Mouse (Mus musculus) neural tube, embryonic 10.5 days (tissue): ENCODE data around the gene Ndufb4.
"Not testable (repeated sequence)": the region's sequence is repeated elsewhere in the genome, so short reads cannot be mapped to it uniquely, and the experiment has no call there.

ENCODE experiments used
- DNase-seq: peaks from one replicate; pipeline ENCODE4 v3.0.0-alpha.2; 2017; ENCODE audit warnings: low spot score; ENCODE audit errors: extremely low spot score

The Ndufb4 gene

DNA sequence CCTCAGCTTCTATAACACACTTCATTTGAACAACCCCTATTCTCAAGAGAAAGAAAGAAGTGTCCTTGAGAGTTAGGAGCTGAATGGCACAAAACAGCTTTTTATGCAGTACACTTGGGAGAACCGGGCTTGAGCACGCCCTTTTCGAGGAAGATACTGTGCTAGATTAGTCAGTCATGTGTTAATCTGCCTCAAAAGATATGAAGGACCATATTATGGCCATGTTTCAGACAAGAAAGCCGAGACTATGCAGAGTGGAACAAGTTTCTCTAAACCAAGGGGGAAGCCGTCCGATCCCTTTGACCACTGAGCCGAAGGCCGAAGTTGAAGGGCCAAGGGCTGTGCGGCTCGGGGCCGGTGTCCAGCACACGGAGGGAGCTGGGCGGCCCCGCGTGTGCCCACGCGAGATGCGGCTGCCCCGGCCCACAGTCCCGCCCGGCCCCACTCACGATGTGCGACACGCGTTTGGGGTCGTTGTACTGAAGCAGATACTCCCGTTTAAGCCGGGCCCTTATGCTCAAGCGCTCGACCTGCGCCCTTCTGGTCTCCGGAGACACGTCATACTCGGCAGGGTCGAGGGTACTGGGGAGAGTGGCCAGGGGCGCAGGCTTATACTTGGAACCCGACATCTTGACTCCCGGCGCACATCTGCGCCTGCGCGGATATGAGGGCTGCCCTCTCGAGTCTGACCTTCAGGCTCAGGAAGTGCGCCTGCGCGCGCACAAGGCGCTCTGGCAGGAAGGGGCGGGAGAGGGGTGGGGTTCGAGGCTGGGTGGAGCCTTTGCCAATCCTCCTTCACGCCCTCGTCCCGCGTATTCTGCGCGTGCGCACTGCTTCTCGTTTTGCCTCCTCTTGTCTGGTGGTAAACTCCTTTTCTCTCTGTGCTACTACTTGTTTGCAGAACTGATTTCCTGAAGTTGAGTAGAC lies at the start of gene Ndufb4:
Gene Ndufb4 (minus strand): TSS at position 723 of the 927 bp plus-strand sequence.
- peak; percentile 99 for DNase-seq

DNA sequence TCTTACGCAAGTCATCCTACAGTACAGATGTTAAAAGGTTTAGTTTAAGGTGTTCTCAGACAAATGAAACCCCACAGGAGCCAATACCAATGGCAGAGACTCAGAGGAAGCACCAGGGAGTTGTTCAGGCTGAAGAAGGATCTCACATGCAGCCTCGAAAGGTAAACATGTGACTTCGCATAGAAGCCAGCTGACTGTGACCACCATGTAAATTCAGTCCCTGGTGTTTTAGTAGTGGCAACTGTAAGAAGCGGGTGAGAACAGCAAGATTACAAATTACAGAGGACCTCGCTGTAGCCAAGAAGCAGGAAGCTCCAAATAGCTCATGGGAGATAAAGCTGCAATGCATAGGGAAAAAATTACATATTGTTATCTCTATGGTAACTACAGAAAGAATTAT lies 49.6 kb upstream of the Ndufb4 start:
- no peak for DNase-seq

DNA sequence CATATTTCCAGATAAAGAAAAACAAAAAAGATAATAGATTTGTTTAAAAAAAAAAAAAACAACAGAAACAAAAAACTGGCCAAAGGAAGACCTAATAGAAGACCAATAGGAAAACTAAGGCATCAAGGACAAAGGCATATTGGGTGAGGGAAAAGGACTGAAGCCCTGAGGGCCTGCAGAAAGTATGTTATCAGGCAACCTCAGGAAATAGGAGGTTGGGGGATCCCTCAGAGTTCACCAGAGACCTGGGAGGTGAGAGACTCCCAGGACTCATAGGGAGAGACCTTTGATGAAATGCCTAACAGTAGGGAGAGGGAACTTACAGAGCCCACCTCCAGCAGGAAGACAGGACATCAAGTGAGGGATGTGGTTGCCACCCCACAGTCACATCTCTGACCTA lies 45.8 kb upstream of the Ndufb4 start:
- DNase-seq: not testable (repeated sequence)

DNA sequence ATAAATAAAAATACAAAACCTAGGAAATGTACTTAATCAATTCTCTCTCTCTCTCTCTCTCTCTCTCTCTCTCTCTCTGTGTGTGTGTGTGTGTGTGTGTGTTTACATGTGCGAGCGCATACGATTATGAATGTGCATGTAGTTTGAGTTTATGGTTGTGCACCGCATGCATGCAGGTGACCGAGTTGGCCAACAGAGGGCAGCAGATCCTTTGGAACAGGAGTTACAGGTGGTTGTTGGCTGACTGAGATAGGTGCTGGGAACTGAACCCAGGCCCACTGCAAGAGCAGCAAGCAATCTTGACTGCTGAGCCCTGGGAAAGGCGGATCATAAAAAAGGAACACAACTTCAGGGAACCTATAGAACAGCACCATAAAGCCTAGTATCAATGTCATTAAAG lies 44.5 kb upstream of the Ndufb4 start:
- no peak for DNase-seq

DNA sequence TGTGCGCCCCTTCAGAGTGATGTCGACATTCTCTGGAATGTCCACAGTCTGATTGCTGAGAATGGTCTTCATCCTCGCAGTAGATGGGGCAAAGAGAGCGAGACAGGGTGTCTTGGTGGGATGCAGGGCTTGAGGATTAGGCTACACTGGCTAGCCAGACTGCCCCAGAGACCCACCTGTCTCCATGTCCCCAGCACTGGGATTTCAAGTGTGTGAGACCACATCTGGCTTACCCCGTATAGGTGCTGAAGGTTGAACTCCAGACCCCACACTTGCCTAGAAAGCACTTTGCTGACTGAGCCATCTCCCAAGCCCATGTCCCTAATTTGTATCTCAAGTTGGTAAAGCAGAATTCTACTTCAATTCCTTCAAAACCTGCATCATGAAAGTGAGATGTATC lies 43.0 kb upstream of the Ndufb4 start:
- DNase-seq: no peak

DNA sequence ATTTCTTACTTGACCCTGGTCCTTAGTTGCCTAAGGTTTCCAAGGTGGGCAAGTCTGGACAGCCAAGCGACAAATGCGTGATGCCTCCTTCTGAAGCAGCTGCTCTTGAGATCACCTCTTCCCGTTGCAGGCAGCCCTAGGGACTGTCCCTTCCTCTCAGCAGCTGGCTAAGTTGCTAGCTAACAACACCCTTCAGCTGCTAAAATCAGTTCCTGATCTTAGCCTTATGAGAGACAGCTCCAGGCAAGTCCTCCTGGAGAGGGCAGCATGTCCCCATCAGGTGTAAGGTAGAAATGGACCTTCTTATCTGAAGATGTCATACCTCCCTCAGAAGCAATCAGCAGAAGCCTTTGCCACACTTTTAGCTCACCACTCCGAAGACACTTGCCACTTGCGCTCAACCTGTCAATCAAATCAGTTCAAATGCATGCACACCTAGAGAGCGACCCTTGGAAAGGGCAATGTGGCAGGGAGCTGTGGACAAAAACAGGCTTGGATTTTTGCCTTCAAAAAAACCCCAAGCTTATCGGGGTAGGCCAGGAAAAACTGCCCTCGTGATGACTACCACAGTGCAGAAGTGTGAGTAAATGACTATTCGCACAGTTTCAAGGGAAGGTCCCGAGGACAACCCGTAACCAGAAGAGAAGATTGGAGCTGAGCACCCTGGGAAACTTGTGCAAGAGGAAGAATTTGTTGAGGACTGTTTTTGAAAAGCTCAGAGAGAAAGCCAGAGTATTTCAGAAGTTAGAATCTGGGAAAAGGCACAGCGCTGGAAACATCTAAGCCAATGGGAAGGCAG lies 36.9 kb upstream of the Ndufb4 start:
- DNase-seq: no peak

DNA sequence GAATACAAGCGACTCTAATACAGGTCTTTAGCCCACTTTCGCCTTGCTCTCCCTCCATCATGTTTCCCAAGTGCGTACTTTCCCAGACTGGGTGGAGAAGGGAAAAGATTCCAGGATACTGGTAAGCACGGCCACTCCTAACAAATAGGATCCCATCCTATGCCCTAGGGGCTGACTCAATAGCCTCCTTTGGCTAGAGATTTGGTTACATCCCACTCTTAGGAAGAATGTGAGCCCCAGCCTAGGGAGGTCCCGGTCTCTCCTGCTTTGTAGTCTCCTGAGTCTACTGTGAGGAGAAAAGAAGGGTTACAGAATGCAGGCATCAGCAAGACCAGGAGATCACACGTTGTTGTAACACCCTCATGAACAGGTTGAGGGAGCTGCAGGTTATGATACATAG lies 36.2 kb upstream of the Ndufb4 start:
- no peak for DNase-seq

DNA sequence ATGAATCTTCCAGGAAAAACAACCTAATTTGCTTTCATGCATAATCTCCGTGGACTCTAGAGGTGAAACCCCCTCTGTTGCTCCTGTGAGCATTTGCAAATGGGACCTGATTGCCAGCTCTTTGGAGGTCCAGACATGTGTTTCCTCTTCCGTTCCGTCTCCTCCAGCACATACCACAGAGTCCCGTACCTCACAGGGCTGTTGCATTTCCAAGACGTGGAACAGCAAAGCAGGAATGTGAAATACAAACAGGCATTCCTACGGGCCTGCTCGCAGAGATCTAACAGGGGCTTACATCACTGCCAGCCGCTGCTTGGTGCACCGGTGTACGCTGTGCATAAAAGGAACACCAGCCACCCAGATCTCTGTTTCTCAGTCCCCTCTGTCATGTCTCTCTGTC lies 35.7 kb upstream of the Ndufb4 start:
- no peak for DNase-seq

DNA sequence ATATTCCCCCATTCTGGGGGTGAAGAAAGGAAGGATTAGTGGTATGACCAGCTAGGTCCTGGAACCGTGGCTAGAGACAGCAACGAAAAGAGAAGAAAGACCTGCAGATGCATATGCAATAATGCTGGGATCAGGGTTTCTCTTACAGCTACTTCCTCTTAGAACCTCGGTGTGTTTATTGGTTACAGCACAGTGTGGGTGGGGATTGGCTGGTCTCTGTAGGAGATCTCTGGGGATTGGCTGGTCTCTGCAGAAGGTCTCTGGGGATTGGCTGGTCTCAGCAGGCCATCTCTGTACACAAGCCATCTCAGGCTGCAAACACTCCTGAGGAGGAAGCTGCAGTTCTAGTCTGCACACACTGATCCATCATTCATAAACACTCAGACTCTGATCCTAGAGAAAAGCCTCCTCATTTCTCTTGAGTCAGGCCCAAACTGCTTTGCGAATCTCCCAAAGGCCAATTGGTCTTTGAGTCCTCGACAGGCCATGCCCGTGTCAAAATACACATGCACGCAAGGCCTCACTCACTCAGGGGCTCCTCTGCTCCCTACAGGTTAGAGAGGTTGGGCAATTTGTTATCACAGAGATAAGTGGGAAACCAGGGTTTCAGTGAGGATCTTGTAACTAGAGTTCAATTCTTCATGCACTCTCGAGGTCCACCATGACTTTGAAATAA lies 35.1 kb upstream of the Ndufb4 start:
- DNase-seq: no peak

DNA sequence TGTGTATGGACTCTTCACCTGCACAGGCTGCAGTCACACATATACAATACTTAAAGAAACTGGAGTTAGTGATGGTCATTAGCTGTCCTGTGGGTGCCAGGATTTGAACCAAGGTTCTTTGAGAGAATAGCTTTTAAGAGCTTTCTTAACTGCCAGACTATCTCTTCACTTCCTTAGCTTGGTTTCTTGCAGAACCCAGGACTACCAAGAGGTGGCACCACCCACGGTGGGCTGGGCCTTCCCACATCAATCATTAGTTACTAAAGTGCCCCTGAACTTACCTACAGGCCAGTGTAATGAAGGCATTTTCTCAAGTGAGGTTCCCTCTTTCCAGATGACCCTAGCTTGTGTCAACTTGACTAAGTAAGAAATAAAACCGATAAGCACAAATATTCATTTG lies 33.9 kb upstream of the Ndufb4 start:
- DNase-seq: no peak

DNA sequence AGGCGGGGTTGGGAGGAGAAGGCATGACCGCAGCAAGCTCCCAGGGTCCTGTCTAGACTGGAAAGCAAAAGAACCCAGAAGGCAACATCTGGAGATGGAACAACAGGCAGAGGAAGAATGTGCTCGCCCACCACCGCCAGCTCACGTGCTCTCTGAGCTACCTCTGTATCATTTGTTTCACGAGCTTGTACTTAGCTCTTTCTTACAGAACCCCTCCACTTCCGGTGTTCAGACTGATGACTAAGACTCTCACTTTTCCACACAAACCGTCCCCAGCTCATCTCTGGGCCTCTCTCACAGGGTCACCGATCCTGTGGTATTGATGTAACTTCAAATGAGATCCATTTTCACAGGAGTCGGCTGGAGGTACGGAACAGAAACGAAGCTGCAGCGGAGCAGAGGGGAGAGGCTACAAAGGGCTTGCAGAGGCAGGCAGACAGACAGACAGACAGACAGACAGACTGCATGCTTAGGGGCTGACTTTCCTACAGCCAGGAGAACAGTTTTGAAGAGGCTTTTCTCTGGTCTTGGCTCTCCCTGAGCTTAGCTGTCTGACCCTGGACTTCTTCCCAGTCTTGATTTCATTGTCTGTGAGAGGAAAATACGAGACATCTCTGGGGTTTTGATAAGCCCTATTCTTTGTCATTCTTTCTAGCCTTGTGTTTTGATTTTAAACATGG lies 33.2 kb upstream of the Ndufb4 start:
- DNase-seq: no peak

DNA sequence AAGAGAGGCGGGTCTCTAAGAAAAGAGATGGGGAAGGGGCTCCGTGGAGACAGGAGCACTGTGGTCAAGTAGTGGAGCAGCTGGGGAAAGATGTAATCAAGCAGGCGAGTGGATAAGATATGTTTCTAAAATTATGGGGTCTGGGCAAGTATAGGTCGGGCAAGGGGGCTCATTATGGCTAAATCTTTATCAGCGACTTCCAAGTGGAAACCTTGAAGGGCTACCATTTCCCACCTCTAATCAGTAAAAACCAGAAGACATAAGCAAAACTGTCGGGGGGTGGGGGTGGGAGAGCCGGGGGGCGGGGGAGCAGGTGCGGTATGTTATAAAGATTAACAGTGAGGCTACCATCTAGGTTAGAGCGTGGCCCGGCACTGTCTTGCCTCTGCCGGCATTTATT lies 32.6 kb upstream of the Ndufb4 start:
- DNase-seq: no peak

DNA sequence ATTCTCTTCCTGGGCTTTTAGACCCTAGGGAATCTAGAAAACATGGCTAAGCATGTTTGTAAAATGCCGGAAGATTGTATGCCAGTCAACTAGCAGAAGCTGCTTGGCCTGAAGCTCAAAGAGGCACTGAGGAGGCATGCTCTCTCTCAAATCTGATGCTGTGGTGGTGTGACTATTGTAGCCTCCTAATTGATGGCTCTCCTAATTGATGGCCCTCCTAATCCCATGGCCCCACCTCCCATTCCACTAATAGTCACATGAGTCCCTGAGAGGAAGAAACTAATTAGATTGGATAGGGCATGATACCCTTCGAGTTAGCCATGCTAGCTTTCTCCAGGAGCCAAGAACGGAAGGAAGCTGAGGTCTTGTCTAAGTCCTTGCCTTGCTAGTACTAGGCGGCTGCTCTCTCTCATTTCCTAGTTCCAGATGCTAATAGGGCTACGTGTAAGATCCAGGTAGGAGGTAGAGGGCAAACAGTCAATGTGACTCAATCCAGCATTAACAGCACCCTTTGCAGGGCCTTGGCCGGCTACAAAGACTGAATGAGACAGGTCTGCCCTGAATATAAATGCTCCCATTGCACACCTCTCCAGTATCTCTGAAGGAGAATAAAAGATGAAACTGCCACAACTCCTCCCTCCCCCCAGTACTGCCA lies 31.8 kb upstream of the Ndufb4 start:
- DNase-seq: no peak

DNA sequence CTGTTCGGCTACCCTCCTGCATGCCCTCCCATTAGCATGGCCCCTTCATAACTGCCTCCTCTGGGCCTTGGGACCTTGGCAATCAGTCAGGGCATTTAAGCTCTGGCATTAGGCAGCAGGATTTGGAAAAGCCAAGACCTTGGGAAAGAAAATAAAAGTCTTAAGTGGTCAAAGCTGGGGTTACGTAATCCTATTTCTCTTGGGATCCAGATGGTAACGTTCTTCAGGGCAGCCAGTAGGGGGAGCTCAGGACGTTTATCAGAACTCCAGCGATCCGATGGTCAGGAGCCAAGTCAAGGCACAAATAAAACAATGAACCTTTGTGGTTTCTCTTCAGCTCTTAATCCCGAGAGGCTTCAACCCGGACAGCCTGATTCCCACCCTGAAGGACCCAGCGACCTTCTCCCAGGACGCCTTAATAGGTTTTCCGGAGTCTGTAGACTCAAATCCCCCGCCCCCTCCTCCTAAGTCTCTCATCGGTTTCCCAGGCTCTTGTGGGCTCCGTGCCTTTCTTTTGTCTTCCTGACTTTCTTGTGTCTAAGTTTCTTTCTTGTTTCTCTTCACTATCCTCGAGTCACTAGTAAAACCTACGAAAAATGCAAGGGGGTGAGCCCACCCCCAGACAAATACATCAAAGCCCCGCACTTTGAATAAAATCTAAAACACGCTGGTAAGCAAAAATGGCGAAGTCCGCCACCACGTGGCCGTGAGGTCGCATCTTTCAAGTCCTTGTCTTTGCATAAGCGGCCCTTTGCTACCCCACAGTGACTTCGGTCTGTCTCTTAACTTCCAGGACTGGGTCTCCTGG lies 30.6 kb upstream of the Ndufb4 start:
- peak; percentile 82 for DNase-seq

DNA sequence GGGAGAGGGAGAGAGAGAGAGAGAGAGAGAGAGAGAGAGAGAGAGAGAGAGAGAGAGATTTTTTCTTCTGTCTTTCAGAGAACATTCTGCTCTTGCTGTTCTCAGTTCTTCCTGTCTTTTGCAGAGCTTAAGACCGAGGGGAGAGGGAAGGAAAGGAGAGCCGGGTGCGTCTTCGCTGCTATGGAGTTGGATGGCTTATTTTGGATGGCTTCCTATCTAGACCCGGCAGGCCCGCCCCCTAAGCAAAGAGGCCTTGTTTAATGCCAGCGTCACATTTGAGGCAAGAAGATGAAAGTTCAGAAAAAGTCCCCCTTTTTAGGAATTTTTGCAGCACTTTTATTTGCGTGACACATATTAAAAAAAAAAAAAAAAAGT lies 30.0 kb upstream of the Ndufb4 start:
- peak; percentile 28 for DNase-seq

DNA sequence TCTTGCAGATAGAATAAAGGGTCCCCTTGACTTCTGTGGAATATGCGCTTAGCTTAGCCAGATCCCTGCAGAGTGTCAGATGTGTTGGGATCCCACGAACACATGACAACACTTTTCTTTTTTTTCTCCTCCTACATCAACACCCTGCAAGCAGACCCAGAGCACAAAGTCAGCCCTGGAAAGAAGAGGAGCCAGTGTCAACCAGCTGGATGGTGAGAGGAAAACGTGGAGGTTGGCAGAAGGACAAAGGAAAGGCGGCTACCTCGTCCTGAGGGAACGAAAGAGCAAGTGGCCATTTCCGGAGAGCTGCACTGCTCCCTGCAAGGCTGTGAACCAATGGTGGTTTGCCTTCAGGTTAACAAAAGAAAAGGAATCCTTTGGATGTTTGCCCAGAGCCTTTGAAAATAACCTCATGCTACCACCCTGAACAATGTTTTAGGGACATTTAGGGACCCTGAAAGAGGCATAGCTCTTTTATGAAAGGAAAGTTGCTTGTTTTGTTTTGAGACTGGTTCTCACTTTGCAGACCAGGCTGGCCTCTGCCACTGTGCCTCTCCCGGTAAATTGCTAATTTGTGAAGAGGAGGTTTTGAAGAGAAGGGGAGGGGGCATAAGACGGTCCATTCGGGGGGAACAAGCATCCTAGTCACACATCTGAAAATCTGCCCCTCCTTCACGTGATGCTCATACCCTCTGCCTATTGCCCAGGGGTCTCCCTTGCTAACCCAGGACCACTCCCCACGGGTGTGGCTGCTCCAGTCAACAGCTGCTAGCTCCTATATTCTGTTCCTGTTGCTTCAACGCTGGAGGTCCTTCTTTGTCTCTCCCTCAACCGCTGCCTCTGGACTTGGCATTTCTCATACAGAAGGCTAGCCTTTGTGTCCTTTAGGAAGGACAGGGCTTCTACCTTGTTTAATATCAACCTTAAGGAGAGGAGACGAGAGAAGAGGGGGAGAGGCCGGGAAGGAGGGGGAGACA lies 29.2 kb upstream of the Ndufb4 start:
- peak; percentile 47 for DNase-seq

DNA sequence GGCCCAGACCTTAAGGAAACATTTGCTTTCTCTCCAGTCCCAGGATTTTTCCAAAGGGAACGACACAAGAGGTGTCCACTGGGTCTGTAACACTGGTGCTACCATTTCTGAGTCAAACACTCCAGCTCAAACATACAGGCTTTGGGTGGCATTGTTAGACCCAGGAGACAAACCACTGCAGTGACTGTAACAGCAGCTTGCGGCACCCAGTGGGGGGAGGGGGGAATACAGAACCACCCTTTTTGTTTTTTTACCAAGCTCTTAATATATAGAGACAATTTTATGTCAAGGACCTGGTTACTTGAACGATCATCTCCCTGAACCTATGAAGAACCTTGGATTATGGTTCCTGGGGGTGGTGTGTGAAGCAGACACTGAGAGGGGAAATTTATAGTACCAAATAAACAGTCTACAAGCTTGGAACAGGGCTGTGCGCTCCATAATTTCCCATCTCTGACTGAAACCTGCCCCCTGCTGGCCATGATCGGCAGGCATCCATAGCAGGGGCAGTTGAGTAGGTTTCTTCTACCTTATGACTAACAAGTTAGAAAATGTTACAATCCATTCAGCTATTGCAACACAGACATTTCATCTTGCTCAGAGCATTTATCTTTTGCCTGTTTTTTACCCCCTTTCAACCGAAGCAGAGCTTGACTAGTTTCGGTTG lies 28.2 kb upstream of the Ndufb4 start:
- peak; percentile 86 for DNase-seq

DNA sequence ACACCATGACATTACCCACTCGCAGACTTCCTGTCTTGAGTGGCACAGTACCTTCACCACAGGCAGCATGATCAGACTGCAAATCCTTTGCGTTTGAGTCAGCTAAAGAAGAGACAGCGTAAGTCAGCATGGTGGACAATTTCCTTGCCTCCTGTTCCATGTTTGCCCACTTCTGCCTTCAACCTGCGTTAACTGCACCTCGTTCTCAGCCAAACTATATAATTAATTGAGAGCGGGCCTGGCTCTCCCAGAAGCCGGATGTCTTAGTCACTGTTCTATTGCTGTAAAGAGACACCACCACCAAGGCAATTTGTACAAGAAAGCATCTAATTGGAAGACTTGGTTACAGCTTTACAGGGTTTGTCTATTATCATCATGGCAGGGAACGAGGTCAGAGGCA lies 26.6 kb upstream of the Ndufb4 start:
- DNase-seq: no peak
